11 mouse cellular contexts compared by ENCODE assay signal in genomic region chr14:33185068-33185800, GRCm38 (mm10). TPM values are rescaled to one million over a fixed set of nuclear protein-coding genes. Genes with fewer than 3 reads are reported as not detected.
A peak's percentile ranks its signal among the peaks of the same experiment; 100 is the strongest.
DNase-seq lines count a peak whose midpoint lies in the region; ATAC-seq and TF ChIP-seq lines count a peak whose summit lies in the region.
"Had no signal": no experiment of that assay in that cellular context is flagged by ENCODE, and none has a peak within 500 bp of the region (broad histone marks: within the 10 kb centered on the region; RNA-seq: fewer than 3 reads in every experiment).

Wdfy4 (minus strand) TSS chr14:33185508.

- TF ChIP-seq CTCF in spleen, adult 2 months (IDR thresholded peaks at IDR 0.05; ENCODE audit: extremely low read depth, insufficient read depth, insufficient read length, insufficient replicate concordance): no peak

- no peaks in the 10 kb centered on the region for H3K27me3 ChIP-seq in spleen, adult 2 months (ENCODE audit: control insufficient read depth, insufficient read depth, low read length)

- peak within 1 kb of the TSS; percentile 69 for H3K4me3 ChIP-seq in spleen, adult 2 months (ENCODE audit: extremely low read depth, insufficient read depth, insufficient read length)

- TF ChIP-seq POLR2A in spleen, adult 2 months (IDR thresholded peaks at IDR 0.05; ENCODE audit: low read depth, low read length): no peak

- WGBS in spleen, adult 2 months: 8% methylated on average over 11 of the region's 11 CpGs

- H3K36me3 ChIP-seq in spleen, adult 2 months (ENCODE audit: control insufficient read depth, insufficient read depth, low read length): peaks cover 2% of the 10 kb centered on the region; the same call in 1 of the 2 replicates
- H3K36me3 ChIP-seq: G1E had no signal

- DNase-seq in kidney, adult 9 months: peak; percentile 17
- DNase-seq in kidney, adult 18-20 months: no peak
- DNase-seq in lung, postnatal 10 days: peak; percentile 24
- peak; percentile 77 to 89 for DNase-seq in spleen, adult 2 months (ENCODE audit: low read depth in 1 of 2, low spot score in 2 of 2)
- no peak for DNase-seq in testis, postnatal 14 days (ENCODE audit: low spot score)
- DNase-seq in frontal cortex, postnatal 36 days (ENCODE audit: low spot score in 2 of 2): no peak
- DNase-seq in gastrocnemius, adult 8-10 months (ENCODE audit: low spot score in 2 of 2): no peak
- DNase-seq: cerebellum, adult 11 months had no signal

- H3K27ac ChIP-seq in spleen, adult 2 months (ENCODE audit: insufficient read depth, low read length): peak within 1 kb of the TSS; percentile 96
- H3K27ac ChIP-seq: hindbrain, postnatal 0 days had no signal

- peaks cover 21% of the 10 kb centered on the region; the same call in 1 of the 2 replicates for H3K4me1 ChIP-seq in spleen, adult 2 months (ENCODE audit: control insufficient read depth, insufficient read depth, insufficient read length)

- peak; percentile 96 for ATAC-seq in common myeloid progenitor, adult 5-6 weeks (replicated peaks; ENCODE audit: low read depth, poor library complexity, severe bottlenecking)
- ATAC-seq: hindbrain, postnatal 0 days had no signal

RNA-seq across cellular contexts. Expression of gene Wdfy4, which starts in this region (rescaled TPM):
- total RNA-seq in common myeloid progenitor, adult 5-6 weeks (2017): 82.0 and 95.8 TPM in 2 replicates
- 87.5 and 92.6 TPM in 2 replicates for polyA plus RNA-seq in spleen, adult 2 months (2012; rRNA removed)
- under 1 TPM; 0.22 to 0.58 (median 0.44) TPM for total RNA-seq in gastrocnemius, adult 8-10 months (2022)
- total RNA-seq: G1E had no signal

Comparison
In these comparisons a context has a peak if more than half of its experiments do, and no peak if none do; other contexts are left out.
1. RNA of gene Wdfy4 (total RNA-seq): 82.0 to 95.8 TPM in common myeloid progenitor, adult 5-6 weeks; 0.22 to 0.58 TPM in gastrocnemius, adult 8-10 months; every median in the first group is over 10 times any median in the second.
2. DNase-seq: peak in kidney, adult 9 months (single experiment), lung, postnatal 10 days (single experiment) and spleen, adult 2 months (2 of 2); none in kidney, adult 18-20 months (single experiment), testis, postnatal 14 days (single experiment), frontal cortex, postnatal 36 days (0 of 2) and gastrocnemius, adult 8-10 months (0 of 2).